Mouse (Mus musculus) myocyte (in vitro differentiated cells): ENCODE measurements around the gene Hpf1.
A peak's percentile ranks its signal among the peaks of the same experiment; 100 is the strongest.

Source experiments
- POLR2A ChIP-seq: IDR thresholded peaks from one replicate; pipeline ENCODE4 v1.6.1; 2011; ENCODE audit warnings: low read depth, mild to moderate bottlenecking, control low read depth, moderate library complexity; ENCODE audit not compliant: insufficient read length
- POLR2AphosphoS2 ChIP-seq: IDR thresholded peaks from one replicate; pipeline ENCODE4 v1.6.1; 2011; ENCODE audit warnings: low read depth, control low read depth; ENCODE audit not compliant: insufficient read length
- REST ChIP-seq: IDR thresholded peaks from one replicate; pipeline ENCODE4 v1.6.1; 2011; ENCODE audit warnings: mild to moderate bottlenecking, control low read depth, moderate library complexity; ENCODE audit not compliant: insufficient read depth, insufficient read length
- TCF12 ChIP-seq: IDR thresholded peaks from one replicate; pipeline ENCODE4 v1.6.1; 2011; ENCODE audit warnings: mild to moderate bottlenecking, control low read depth; ENCODE audit not compliant: poor library complexity, insufficient read depth, severe bottlenecking
- TCF3 ChIP-seq: IDR thresholded peaks from one replicate; pipeline ENCODE4 v1.6.1; 2011; ENCODE audit warnings: low read depth, control low read depth; ENCODE audit not compliant: insufficient read length
- USF1 ChIP-seq: IDR thresholded peaks from one replicate; pipeline ENCODE4 v1.6.1; 2011; ENCODE audit warnings: low read depth, mild to moderate bottlenecking, control low read depth, moderate library complexity

GRCm38 (mm10) chr8:60954281-60955014 is 64.2 kb downstream of the Hpf1 start:
- TF ChIP-seq USF1 (no peak), REST (no peak), TCF3 (no peak), POLR2AphosphoS2 (peak; percentile 87), POLR2A (peak; percentile 80), TCF12 (no peak)
